Mouse (Mus musculus): ENCODE data around the gene Bmp6. TPM values are rescaled to one million over a fixed set of nuclear protein-coding genes. Genes with fewer than 3 reads are reported as not detected.

Bmp6 gene
- total RNA-seq, 2 experiments from 2014 or later: 8.9 to 11.6 TPM

DNA sequence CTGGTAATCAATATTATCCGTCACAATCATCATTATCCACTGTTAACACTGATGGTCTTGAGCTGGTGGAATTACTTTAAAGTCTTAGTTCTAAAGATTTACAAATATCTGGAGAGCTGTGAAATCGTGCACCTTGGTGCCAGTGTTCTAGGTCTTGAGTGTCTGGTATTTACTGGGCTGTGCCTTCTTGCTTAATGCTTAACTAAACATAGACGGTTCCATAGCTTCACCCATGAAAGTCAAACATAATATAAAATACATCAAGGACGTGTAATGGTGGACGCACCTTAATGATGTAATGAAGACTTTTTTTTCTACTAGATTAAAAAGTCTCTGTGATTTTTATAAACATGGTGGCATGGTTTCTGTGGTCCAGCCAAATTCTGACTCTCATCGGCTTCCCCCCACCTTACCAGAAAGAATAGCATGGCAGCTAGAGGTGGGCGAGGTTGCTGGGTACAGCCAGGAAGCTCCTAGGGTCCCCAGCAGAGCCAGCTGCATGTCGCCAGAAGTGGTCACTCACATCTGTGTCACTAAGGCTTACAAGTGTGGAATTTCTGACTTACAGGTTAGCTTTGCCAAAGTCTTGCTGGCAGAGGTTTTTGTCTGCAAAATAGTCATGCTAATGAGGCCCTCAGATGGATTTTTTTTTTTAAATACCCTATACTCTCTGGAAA lies 200.0 kb downstream of the Bmp6 start:
- no peak for DNase-seq (ENCODE audit: low spot score in 2 of 2)

DNA sequence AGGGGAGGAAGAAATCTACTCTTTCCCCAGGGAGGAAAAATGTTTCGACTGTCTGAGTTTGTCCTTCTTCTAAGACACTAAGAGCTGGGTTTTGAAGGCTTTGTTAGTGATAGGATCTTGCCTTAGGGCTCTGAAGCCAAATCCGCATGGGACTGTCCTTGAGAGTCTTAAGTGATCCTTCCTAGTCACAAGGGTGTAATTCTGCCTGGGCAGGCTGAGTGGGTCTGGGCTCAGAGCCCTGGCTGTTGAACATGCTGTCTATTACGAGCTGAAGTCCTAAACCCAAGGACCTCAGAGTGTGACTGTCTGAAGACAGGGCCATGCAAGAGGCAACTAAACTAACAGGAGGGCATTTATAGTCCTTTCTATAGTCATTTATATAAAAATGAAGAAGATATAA lies 200.6 kb downstream of the Bmp6 start:
- no peak for DNase-seq (ENCODE audit: low spot score in 2 of 2)

DNA sequence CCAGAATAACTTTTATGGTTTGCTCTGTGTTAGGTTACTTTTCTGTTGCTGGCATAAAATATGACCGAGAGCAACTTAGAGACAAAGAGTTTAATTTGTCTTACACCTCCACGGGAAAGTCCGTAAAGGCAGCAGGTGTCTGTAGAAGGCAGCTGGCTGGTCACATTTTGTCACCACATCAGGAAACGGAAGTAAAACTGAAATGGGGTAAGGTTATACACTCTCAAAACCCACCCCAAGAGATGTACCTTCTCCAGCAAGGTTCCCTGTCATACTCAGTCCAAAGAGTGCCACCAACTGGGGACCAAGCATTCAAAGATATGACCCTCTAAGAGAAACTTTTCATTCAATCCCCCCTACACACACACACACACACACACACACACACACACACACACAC lies 201.8 kb downstream of the Bmp6 start:
- no peak for DNase-seq (ENCODE audit: low spot score in 2 of 2)

GRCm38 (mm10) chr13:38547717-38548116 lies 202.8 kb downstream of the Bmp6 start:
- DNase-seq (ENCODE audit: low spot score in 2 of 2): no peak

DNA sequence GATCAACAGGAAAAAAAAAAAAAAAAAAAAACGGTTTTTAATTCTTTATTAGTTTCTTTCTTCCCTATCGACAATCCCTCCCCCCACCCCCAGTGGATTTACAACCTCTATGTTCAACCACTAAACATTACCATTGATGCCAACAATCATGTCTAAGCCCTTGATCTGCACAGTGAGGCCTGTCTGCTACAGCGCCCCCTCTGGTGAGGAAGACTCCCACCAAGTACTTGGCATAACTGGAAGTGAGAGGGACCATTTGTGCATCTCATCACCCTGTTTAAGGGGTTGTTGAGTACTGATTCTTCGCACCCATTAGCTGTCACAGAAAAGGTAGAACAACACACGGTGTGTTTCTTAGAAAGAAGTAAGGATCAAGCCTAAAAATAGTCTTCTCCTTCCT lies 203.8 kb downstream of the Bmp6 start:
- no peak for DNase-seq (ENCODE audit: low spot score in 2 of 2)

Other genes with a start within 250 kb of the Bmp6 start
- 1 to 10 TPM; 3.6 to 7.2 TPM for gene Dsp, start 193.8 kb upstream of the Bmp6 start, total RNA-seq (2021)
- 10 to 100 TPM; 22.0 to 23.2 TPM for gene Snrnp48, start 140.2 kb upstream of the Bmp6 start, total RNA-seq (2021)
- gene Txndc5, start 183.7 kb downstream of the Bmp6 start, total RNA-seq (2021): 100 to 1,000 TPM; 237 to 251 TPM